Mouse (Mus musculus) heart, postnatal 10 days (tissue): Measurements from ENCODE around the gene Efcab3. TPM values are rescaled to one million over a fixed set of nuclear protein-coding genes. Genes with fewer than 3 reads are reported as not detected.
"Not testable (repeated sequence)": the region's sequence is repeated elsewhere in the genome, so short reads cannot be mapped to it uniquely, and the experiment has no call there.

Experiments used
- DNase-seq, 2 experiments: peaks; one replicate each; pipeline ENCODE4 v3.0.0; 2021
- intact Hi-C: fragments of 180-260 bp; cut with DNase I; formaldehyde crosslinking; loops from one replicate; pipeline ENCODE4 v1.15.1; 2025
- total RNA-seq, 2 experiments: library from RNA; stranded (reverse); gene quantifications; 2 replicates each; pipeline ENCODE4 v1.2.3; 2021

Efcab3 gene
- not detected for total RNA-seq

DNA sequence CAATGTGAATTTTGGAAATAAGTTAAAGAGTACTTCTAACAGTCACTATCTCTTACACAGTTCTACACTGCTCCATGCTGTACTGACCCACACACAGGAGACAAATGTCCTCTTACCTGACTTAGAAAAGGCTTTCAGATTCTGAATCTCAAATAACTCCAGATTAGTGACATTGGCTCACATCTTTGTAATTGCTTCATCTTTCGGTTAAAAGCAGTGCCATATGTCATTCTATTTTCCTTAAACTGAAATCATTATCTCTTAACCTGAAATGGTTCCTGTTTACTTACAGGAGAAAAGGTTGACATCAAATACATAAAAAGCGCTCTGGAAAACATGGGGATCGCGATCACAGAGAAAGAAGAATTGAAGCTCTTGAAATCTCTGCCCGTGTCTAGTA is at the start of gene Efcab3:
Gene Efcab3 (plus strand): TSS at position 301 of the 400 bp plus-strand sequence.
- intact Hi-C loops, result no loop called here

DNA sequence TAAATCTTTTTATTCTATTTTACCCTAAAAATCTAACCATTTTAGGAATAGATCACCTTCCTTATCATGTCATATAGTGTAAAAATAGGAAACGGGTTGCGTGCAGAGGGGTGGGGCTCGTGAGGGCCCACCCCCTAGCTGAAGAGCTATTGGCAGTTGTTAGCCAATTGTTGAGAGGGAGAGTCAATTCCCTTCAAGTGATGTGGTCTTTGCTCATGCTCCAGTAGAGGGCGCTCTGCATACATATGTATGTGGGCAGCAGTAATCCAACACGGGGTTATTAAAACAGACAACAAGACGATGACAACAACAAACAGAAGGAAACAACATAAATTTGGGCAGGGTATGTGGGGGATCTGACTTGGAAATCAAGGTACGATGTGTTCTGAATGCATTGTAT is 42.3 kb upstream of the Efcab3 start:
- DNase-seq, result peak in 1 of 2 experiments; percentile 2
- intact Hi-C loops, result no loop called here

More for the DNA sequence above, at the start of gene Efcab3:
- DNase-seq, result no peak

DNA sequence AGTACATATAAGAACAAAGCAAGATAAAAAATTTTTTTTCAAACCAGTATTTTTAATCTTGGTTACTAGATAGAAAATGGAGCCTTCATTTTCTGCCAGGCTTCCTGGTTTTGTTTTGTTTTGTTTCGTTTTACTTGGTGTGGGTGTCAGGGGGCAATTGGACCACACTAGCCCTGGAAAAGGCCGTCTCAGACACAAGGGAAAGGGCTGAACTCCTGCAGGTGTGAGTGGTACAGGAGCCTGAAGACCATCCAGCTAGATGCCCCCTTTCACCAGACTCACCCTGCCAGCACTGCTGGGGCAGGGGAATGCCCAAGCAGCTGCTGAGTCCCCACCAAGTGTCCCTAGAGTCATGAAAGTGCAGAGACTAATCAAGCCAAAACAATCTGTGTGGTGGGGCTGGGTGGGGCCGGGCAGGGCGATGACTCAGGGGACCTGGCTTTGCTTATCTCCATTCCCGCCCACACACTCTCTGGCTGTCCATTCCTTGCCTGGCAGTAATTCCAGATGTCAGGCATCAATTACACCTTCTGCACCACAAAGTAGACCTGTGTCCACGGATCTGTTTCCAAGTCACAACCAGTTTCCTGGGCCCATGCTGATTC is 34.5 kb upstream of the Efcab3 start:
- intact Hi-C loops, result no loop called here
- DNase-seq, result peak in 1 of 2 experiments; percentile 7

- intact Hi-C loops, result no loop called here
- no peak for DNase-seq
Measured at GRCm38 (mm10) chr11:105029525-105029924, 33.9 kb upstream of the Efcab3 start.

GRCm38 (mm10) chr11:105030229-105030628 is 33.2 kb upstream of the Efcab3 start:
- no peak for DNase-seq
- intact Hi-C loops, result no loop called here

- intact Hi-C loops, result no loop called here
- no peak for DNase-seq
Measured at GRCm38 (mm10) chr11:105031103-105031502, 32.3 kb upstream of the Efcab3 start.

- no peak for DNase-seq
- intact Hi-C loops, result no loop called here
Measured at GRCm38 (mm10) chr11:105035081-105035480, 28.3 kb upstream of the Efcab3 start.

- DNase-seq, intact Hi-C loops: not testable (repeated sequence)
Measured at GRCm38 (mm10) chr11:105112448-105112847, 49.1 kb downstream of the Efcab3 start.

GRCm38 (mm10) chr11:105117814-105118213 is 54.4 kb downstream of the Efcab3 start:
- DNase-seq, result no peak
- intact Hi-C loops, result no loop called here

GRCm38 (mm10) chr11:105120551-105121061 is 57.2 kb downstream of the Efcab3 start:
- no peak for DNase-seq
- intact Hi-C loops, result loop anchor here (5.0 kb wide), 1 partner anchor 353 kb away; no protein-coding TSS in a partner anchor

DNA sequence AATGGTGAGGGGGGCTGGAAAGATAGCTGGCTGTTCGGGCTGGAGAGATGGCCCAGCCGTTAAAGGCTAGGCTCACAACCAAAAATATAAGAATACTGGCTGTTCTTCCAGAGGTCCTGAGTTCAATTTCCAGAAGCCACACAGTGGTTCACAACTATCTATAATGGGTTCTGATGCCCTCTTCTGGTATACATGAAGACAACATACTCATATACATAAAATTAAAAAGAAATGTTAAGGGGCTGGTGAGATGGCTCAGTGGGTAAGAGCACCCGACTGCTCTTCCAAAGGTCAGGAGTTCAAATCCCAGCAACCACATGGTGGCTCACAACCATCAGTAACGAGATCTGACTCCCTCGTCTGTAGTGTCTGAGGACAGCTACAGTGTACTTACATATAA is 58.4 kb downstream of the Efcab3 start:
- intact Hi-C loops, result loop anchor here (5.0 kb wide), 1 partner anchor 354 kb away; no protein-coding TSS in a partner anchor

DNA sequence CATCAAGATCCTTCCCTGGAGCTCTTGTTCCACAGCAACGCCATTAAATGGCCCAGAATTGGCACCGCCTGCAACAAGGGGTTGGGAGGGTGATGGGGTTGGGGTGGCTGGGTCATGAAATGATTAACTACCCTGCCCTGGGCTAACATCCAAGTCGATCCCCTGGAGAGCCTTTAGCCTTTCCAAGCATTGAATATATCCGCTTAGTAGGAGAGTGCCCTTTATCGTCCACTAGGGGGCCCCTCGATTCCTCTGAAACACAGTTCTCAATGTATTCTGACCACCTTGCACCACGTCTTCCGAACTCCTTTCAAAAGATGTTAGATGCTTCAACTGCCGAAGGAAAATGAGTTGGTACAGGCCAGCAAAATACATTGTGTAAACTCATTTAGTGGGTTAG is 60.6 kb downstream of the Efcab3 start:
- intact Hi-C loops, result loop anchor here (5.0 kb wide), 1 partner anchor 357 kb away; no protein-coding TSS in a partner anchor
- peak; percentile 32 to 54 for DNase-seq

More for the DNA sequence above, 58.4 kb downstream of the Efcab3 start:
- DNase-seq, result not testable (repeated sequence)

DNA sequence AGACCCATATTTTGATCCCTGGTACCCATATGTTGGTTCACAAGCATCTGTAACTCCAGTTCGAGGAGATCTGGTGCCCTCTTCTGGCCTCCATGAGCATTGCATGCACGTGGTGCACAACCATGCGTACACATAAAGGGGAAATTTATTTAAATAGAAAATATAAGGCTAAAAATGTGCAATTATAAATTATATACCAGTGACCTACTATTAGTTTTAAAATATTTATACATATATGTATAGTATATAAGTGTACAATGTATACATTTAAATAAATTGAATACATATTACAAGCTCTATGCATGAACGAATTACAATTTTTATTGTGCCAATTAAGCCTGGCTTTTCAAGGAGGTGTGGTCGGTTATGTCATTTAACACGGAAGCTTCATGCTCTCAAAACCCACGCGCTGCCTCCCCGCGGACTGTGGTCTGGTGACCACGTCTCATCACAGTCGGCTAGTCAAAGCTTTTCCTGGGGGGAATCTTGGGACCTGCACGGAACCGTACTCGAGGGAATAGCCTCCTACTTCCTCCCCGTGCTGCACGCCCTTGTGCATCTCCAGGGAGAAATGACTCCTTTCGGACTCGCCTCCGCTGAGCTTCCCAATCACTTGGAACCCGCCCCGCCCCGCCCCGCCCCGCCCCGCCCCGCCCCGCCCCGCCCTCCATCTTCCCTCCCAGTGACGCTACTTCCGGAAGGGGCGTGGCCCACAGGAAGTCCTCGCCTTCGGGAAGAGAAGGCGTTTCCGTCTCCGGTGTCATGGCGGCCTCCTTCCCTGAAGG is 62.5 kb downstream of the Efcab3 start, which contains the start of gene Mettl2:
Gene Mettl2 (plus strand): TSS at position 691 of the 785 bp plus-strand sequence.
- DNase-seq, result peak; percentile 84 to 90
- intact Hi-C loops, result loop anchor here (1.0 to 2.0 kb wide), 2 partner anchors 53 to 536 kb away; partner anchors contain the start of gene Tlk2

DNA sequence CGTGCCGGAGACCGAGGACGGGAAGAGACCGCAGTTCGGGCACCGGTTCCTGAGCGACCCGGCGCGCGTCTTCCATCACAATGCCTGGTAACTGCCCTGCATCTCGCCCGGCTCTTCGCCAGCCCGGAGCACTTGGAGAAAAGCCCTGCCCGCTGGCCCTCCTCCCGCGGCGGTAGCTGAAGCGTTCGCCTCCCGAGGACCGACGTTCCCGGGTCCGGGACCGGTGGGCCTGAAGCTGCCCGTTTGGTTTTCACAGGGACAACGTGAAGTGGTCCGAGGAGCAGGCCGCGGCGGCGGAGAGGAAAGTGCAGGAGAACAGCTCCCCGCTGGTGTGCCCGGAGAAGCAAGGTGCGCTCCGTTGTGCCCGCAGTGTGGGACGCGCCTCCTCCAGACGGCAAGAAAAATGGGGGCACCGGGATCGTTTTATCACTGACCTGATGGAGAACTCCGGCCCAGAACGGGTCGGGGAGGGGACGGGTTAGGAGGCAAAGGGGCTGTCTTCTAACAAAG is 63.2 kb downstream of the Efcab3 start:
- intact Hi-C loops, result loop anchor here (1.0 to 2.0 kb wide), 2 partner anchors 52 to 536 kb away; partner anchors contain the start of gene Tlk2
- no peak for DNase-seq

GRCm38 (mm10) chr11:105135692-105136091 is 72.3 kb downstream of the Efcab3 start:
- intact Hi-C loops, result no loop called here
- no peak for DNase-seq

- DNase-seq, intact Hi-C loops: not testable (repeated sequence)
Measured at GRCm38 (mm10) chr11:105137255-105137654, 73.9 kb downstream of the Efcab3 start.

- DNase-seq, intact Hi-C loops: not testable (repeated sequence)
Measured at GRCm38 (mm10) chr11:105140512-105140911, 77.1 kb downstream of the Efcab3 start.

DNA sequence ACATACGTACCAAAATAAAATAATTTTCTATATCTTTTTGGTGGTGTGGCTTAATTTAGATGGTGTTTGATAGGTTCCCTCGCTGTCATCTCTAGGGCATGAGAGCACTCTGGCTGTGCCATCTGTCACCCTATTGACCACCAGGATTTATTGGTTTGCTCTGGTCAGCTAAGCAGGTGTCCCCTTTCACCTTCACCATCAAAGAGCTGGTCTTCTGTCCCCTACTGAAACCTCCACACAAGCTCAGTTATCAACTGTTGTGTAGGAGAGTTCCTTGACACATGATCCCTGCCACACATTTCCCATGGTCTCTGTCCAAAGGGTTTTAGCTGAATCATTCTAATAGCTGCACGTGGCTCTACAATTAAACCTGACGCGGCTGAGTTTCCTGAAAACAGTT is 77.7 kb downstream of the Efcab3 start:
- intact Hi-C loops, result no loop called here
- DNase-seq, result no peak

- DNase-seq, result no peak
- intact Hi-C loops, result no loop called here
Measured at GRCm38 (mm10) chr11:105143564-105143963, 80.2 kb downstream of the Efcab3 start.

DNA sequence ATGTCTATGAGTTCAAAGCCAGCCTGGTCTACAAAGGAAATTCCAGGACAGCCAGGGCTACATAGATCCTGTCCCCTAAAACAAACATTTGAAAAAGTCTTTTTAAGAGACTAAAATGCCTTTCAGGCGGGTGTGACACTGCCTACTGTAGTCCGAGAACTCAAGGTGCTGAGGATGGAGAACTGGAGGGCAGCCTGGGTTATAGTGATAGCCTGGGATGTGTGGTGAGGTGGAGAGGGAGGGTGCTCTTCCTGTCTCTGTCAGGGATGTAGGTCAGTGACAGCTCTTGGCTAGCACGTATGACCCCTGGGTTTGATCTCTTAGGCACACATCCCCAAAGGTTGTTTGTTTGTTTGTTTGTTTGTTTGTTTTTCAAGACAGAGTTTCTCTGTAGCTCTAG is 80.7 kb downstream of the Efcab3 start:
- DNase-seq, result no peak
- intact Hi-C loops, result no loop called here
